24 mouse cellular contexts compared by ENCODE assay signal in genomic region chr2:154192141-154192540, GRCm38 (mm10). TPM values are rescaled to one million over a fixed set of nuclear protein-coding genes. Genes with fewer than 3 reads are reported as not detected.
DNase-seq lines count a peak whose midpoint lies in the region; ATAC-seq and TF ChIP-seq lines count a peak whose summit lies in the region.
"Had no signal": no experiment of that assay in that cellular context is flagged by ENCODE, and none has a peak within 500 bp of the region (broad histone marks: within the 10 kb centered on the region; RNA-seq: fewer than 3 reads in every experiment).

No protein-coding gene starts in this region.

- H3K4me3 ChIP-seq in heart, embryonic 13.5 days, result no peak overlapping the region
- H3K4me3 ChIP-seq in heart, adult 2 months, result no peak overlapping the region
- H3K4me3 ChIP-seq in testis, adult 2 months (ENCODE audit: control insufficient read depth, low read depth, low read length), result no peak overlapping the region
- H3K4me3 ChIP-seq in liver, postnatal 0 days (ENCODE audit: low read depth, low read length), result no peak overlapping the region
- H3K4me3 ChIP-seq: embryonic facial prominence, embryonic 10.5 days; forebrain, embryonic 13.5 days; gastrocnemius, adult 2 months; hindbrain, embryonic 10.5 days; intestine, embryonic 15.5 days had no signal

- no peaks in the 10 kb centered on the region for H3K79me2 ChIP-seq in heart, adult 2 months (replicated peaks; ENCODE audit: control insufficient read depth, insufficient read depth, low read length)

- peaks cover 29% of the 10 kb centered on the region for H3K4me1 ChIP-seq in heart, embryonic 13.5 days
- H3K4me1 ChIP-seq in heart, adult 2 months (ENCODE audit: control insufficient read depth, insufficient read depth, low read length), result peaks cover 2% of the 10 kb centered on the region; the same call in 1 of the 2 replicates
- peaks cover 3% of the 10 kb centered on the region for H3K4me1 ChIP-seq in testis, adult 2 months (ENCODE audit: control insufficient read depth, insufficient read depth, low read length)
- H3K4me1 ChIP-seq in liver, postnatal 0 days (ENCODE audit: insufficient read depth), result 0 out of 2 replicates have a peak, but pooled peaks cover 3% of the 10 kb centered on the region
- H3K4me1 ChIP-seq: forebrain, embryonic 13.5 days; hindbrain, embryonic 10.5 days; intestine, embryonic 15.5 days had no signal

- no peaks in the 10 kb centered on the region for H3K36me3 ChIP-seq in heart, embryonic 13.5 days
- H3K36me3 ChIP-seq in heart, adult 2 months (ENCODE audit: control insufficient read depth, insufficient read depth, low read length), result no peaks in the 10 kb centered on the region
- no peaks in the 10 kb centered on the region for H3K36me3 ChIP-seq in testis, adult 2 months (ENCODE audit: control insufficient read depth, insufficient read depth, low read length)
- H3K36me3 ChIP-seq in liver, postnatal 0 days (replicated peaks; ENCODE audit: insufficient read depth, low read length), result no peaks in the 10 kb centered on the region
- H3K36me3 ChIP-seq: embryonic facial prominence, embryonic 10.5 days; G1E; hindbrain, embryonic 10.5 days; intestine, embryonic 15.5 days had no signal

- no peak overlapping the region for H3K4me2 ChIP-seq in heart, embryonic 13.5 days
- no peak overlapping the region for H3K4me2 ChIP-seq in liver, postnatal 0 days (ENCODE audit: low read depth, low read length)
- H3K4me2 ChIP-seq: forebrain, embryonic 13.5 days; hindbrain, embryonic 14.5 days; intestine, embryonic 15.5 days had no signal

- 43% methylated on average over 2 of the region's 2 CpGs for WGBS in heart, embryonic 13.5 days
- WGBS in heart, adult 2 months, result 37% methylated on average over 2 of the region's 2 CpGs
- WGBS in liver, postnatal 0 days (ENCODE audit: insufficient replicate concordance), result 78% methylated on average over 2 of the region's 2 CpGs

- no peak for TF ChIP-seq EP300 in heart, adult 2 months (IDR thresholded peaks at IDR 0.05; ENCODE audit: insufficient read depth, low read depth, low read length)
- TF ChIP-seq EP300 in liver, postnatal 0 days (IDR thresholded peaks at IDR 0.05; ENCODE audit: low read depth), result no peak

- intact Hi-C loops in heart, adult 2 months (cut with DNase I), result no loop called here

- no peaks in the 10 kb centered on the region for H3K9me3 ChIP-seq in heart, embryonic 13.5 days
- no peaks in the 10 kb centered on the region for H3K9me3 ChIP-seq in liver, postnatal 0 days (ENCODE audit: low read length)
- H3K9me3 ChIP-seq: embryonic facial prominence, embryonic 10.5 days; forebrain, embryonic 13.5 days; G1E; hindbrain, embryonic 10.5 days; intestine, embryonic 15.5 days had no signal

- no peaks in the 10 kb centered on the region; the same call in 1 of the 2 replicates for H3K27me3 ChIP-seq in heart, embryonic 13.5 days (replicated peaks)
- H3K27me3 ChIP-seq in heart, adult 2 months (ENCODE audit: control insufficient read depth, insufficient read depth, low read length), result no peaks in the 10 kb centered on the region
- no peaks in the 10 kb centered on the region for H3K27me3 ChIP-seq in testis, adult 2 months (ENCODE audit: control insufficient read depth, insufficient read depth, low read length)
- H3K27me3 ChIP-seq in liver, postnatal 0 days (ENCODE audit: insufficient read depth, low read length), result no peaks in the 10 kb centered on the region
- H3K27me3 ChIP-seq: forebrain, embryonic 13.5 days; intestine, embryonic 15.5 days had no signal

- no peak for TF ChIP-seq POLR2A in heart, adult 2 months (IDR thresholded peaks at IDR 0.05; ENCODE audit: insufficient read depth, low read depth, low read length)
- TF ChIP-seq POLR2A in testis, adult 2 months (IDR thresholded peaks at IDR 0.05; ENCODE audit: control insufficient read depth, low read depth, low read length), result no peak

- peak; percentile 39 to 40 for DNase-seq in adrenal gland, adult (ENCODE audit: inconsistent age in 2 of 2, low spot score in 1 of 2)
- DNase-seq in adrenal gland, postnatal 10 days, result no peak
- DNase-seq in heart, adult 2 months, result no peak
- DNase-seq in testis, postnatal 14 days (ENCODE audit: low spot score), result no peak
- no peak for DNase-seq in liver, postnatal 0 days
- DNase-seq: adrenal gland, postnatal 14 days; B cell, adult 2 months; cerebellum, adult 2 months; cerebellum, postnatal 10 days; forebrain, postnatal 0 days; gastrocnemius, adult 2 months; gastrocnemius, postnatal 36 days; kidney, adult 18-20 months had no signal

- no peak for TF ChIP-seq CTCF in heart, adult 2 months (IDR thresholded peaks at IDR 0.05)
- TF ChIP-seq CTCF in testis, adult 2 months (IDR thresholded peaks at IDR 0.05; ENCODE audit: control insufficient read depth, insufficient read depth, insufficient replicate concordance, low read depth, low read length), result no peak
- TF ChIP-seq CTCF in liver, postnatal 0 days (IDR thresholded peaks at IDR 0.05; ENCODE audit: low read depth), result no peak

- peak overlapping the region; percentile 45; the same call in 1 of the 2 replicates for H3K27ac ChIP-seq in heart, embryonic 13.5 days (replicated peaks)
- H3K27ac ChIP-seq in heart, adult 2 months, result no peak overlapping the region
- peak overlapping the region; percentile 74 for H3K27ac ChIP-seq in testis, adult 2 months (ENCODE audit: control insufficient read depth, insufficient read depth, low read depth, low read length)
- no peak overlapping the region for H3K27ac ChIP-seq in liver, postnatal 0 days (ENCODE audit: low read depth)
- H3K27ac ChIP-seq: embryonic facial prominence, embryonic 10.5 days; forebrain, embryonic 13.5 days; gastrocnemius, adult 2 months; hindbrain, embryonic 10.5 days; hindbrain, embryonic 14.5 days; intestine, embryonic 15.5 days had no signal

- no peak for ATAC-seq in heart, embryonic 13.5 days (ENCODE audit: extremely low read depth, insufficient number of reproducible peaks, low FRiP score, low TSS enrichment)
- no peak for ATAC-seq in liver, postnatal 0 days
- ATAC-seq: CD4-positive, CD25-positive, alpha-beta regulatory T cell, adult 4 months; forebrain, embryonic 13.5 days; forebrain, postnatal 0 days; intestine, embryonic 15.5 days had no signal

- H3K9ac ChIP-seq in heart, embryonic 13.5 days, result no peak overlapping the region
- no peak overlapping the region for H3K9ac ChIP-seq in heart, adult 2 months (ENCODE audit: low read depth, low read length)
- H3K9ac ChIP-seq in liver, postnatal 0 days (replicated peaks), result no peak overlapping the region
- H3K9ac ChIP-seq: forebrain, embryonic 13.5 days; forebrain, postnatal 0 days; hindbrain, embryonic 14.5 days; intestine, embryonic 15.5 days had no signal

RNA-seq across cellular contexts. Expression of gene Bpifb1, which starts 1.5 kb away (rescaled TPM):
- not detected for total RNA-seq in adrenal gland, postnatal 10 days (2021)
- 0.31 and 0.50 TPM in 2 replicates for polyA plus RNA-seq in heart, embryonic 13.5 days (2015; fragmentation: Nextera tagmentation; extraction: Ambion mirVana)
- total RNA-seq in heart, adult 2 months (2021), result under 1 TPM in 1 of 2 experiments, not detected in 1; 0.14 TPM
- polyA plus RNA-seq in heart, adult 2 months (2012; rRNA removed), result 65.7 TPM in 1 of 2 replicates, not detected in the other
- polyA plus RNA-seq in testis, adult 2 months (2012; rRNA removed), result 0.37 and 0.42 TPM in 2 replicates
- 0.16 and 0.27 TPM in 2 replicates for polyA plus RNA-seq in liver, postnatal 0 days (2015; fragmentation: Nextera tagmentation; extraction: Ambion mirVana)
- total RNA-seq: adrenal gland, postnatal 14 days; gastrocnemius, adult 2 months; gastrocnemius, postnatal 36 days had no signal
- polyA plus RNA-seq: CD4-positive, CD25-positive, alpha-beta regulatory T cell, adult 4 months; cerebellum, adult 2 months; embryonic facial prominence, embryonic 10.5 days; forebrain, embryonic 13.5 days; G1E; hindbrain, embryonic 10.5 days had no signal

RNA-seq across cellular contexts. Expression of gene Bpifa5, which starts 29.7 kb away (rescaled TPM):
- not detected for total RNA-seq in adrenal gland, postnatal 10 days (2021)
- not detected in 2 replicates for polyA plus RNA-seq in heart, embryonic 13.5 days (2015; fragmentation: Nextera tagmentation; extraction: Ambion mirVana)
- not detected for total RNA-seq in heart, adult 2 months (2021)
- not detected in 2 replicates for polyA plus RNA-seq in heart, adult 2 months (2012; rRNA removed)
- not detected in 2 replicates for polyA plus RNA-seq in testis, adult 2 months (2012; rRNA removed)
- not detected in 2 replicates for polyA plus RNA-seq in liver, postnatal 0 days (2015; fragmentation: Nextera tagmentation; extraction: Ambion mirVana)
- total RNA-seq: adrenal gland, postnatal 14 days; forebrain, postnatal 0 days; G1E; gastrocnemius, adult 2 months; gastrocnemius, postnatal 36 days; heart, adult 18-20 months had no signal
- polyA plus RNA-seq: CD4-positive, CD25-positive, alpha-beta regulatory T cell, adult 4 months; embryonic facial prominence, embryonic 10.5 days; embryonic facial prominence, embryonic 14.5 days; forebrain, embryonic 13.5 days; forebrain, postnatal 0 days; G1E; hindbrain, embryonic 10.5 days; hindbrain, embryonic 14.5 days; intestine, embryonic 15.5 days had no signal

RNA-seq across cellular contexts. Expression of gene Bpifb5, which starts 31.4 kb away (rescaled TPM):
- under 1 TPM in 1 of 2 experiments, not detected in 1; 0.18 TPM for total RNA-seq in adrenal gland, postnatal 10 days (2021)
- 0.25 and 0.37 TPM in 2 replicates for polyA plus RNA-seq in heart, embryonic 13.5 days (2015; fragmentation: Nextera tagmentation; extraction: Ambion mirVana)
- not detected for total RNA-seq in heart, adult 2 months (2021)
- 0.08 TPM in 1 of 2 replicates, not detected in the other for polyA plus RNA-seq in heart, adult 2 months (2012; rRNA removed)
- 12.7 and 14.1 TPM in 2 replicates for polyA plus RNA-seq in testis, adult 2 months (2012; rRNA removed)
- polyA plus RNA-seq in liver, postnatal 0 days (2015; fragmentation: Nextera tagmentation; extraction: Ambion mirVana), result not detected in 2 replicates
- total RNA-seq: adrenal gland, postnatal 14 days; gastrocnemius, adult 2 months; gastrocnemius, postnatal 36 days; heart, adult 18-20 months had no signal
- polyA plus RNA-seq: CD4-positive, CD25-positive, alpha-beta regulatory T cell, adult 4 months; forebrain, embryonic 13.5 days; G1E had no signal

RNA-seq across cellular contexts. Expression of gene Bpifa1, which starts 49.5 kb away (rescaled TPM):
- total RNA-seq in adrenal gland, postnatal 10 days (2021), result not detected
- polyA plus RNA-seq in heart, embryonic 13.5 days (2015; fragmentation: Nextera tagmentation; extraction: Ambion mirVana), result not detected in 2 replicates
- total RNA-seq in heart, adult 2 months (2021), result not detected
- polyA plus RNA-seq in heart, adult 2 months (2012; rRNA removed), result 660 TPM in 1 of 2 replicates, not detected in the other
- 0.83 and 0.93 TPM in 2 replicates for polyA plus RNA-seq in testis, adult 2 months (2012; rRNA removed)
- polyA plus RNA-seq in liver, postnatal 0 days (2015; fragmentation: Nextera tagmentation; extraction: Ambion mirVana), result 0.13 TPM in 1 of 2 replicates, not detected in the other
- total RNA-seq: adrenal gland, postnatal 14 days; G1E; gastrocnemius, adult 2 months; gastrocnemius, postnatal 36 days had no signal
- polyA plus RNA-seq: CD4-positive, CD25-positive, alpha-beta regulatory T cell, adult 4 months; cerebellum, adult 2 months; embryonic facial prominence, embryonic 10.5 days; forebrain, embryonic 13.5 days; G1E; hindbrain, embryonic 14.5 days; intestine, embryonic 15.5 days had no signal

Comparison
In these comparisons a context has a peak if more than half of its experiments do, and no peak if none do; other contexts are left out.
1. DNase-seq: peak in adrenal gland, adult (2 of 2); none in adrenal gland, postnatal 10 days (single experiment), heart, adult 2 months (0 of 2), testis, postnatal 14 days (single experiment) and liver, postnatal 0 days (single experiment).
2. H3K27ac ChIP-seq: peak in heart, embryonic 13.5 days (single experiment) and testis, adult 2 months (single experiment); none in heart, adult 2 months (single experiment) and liver, postnatal 0 days (single experiment).